Mouse (Mus musculus) midbrain, embryonic 15.5 days (tissue): ENCODE results near the gene Lrguk. TPM values are rescaled to one million over a fixed set of nuclear protein-coding genes. Genes with fewer than 3 reads are reported as not detected.

Experiments used
- ATAC-seq: fragments of 200-750 bp; cut with Nextera tagmentation; replicated peaks from 2 replicates; pipeline ENCODE4 v1.8.0; 2017; ENCODE audit warnings: moderate TSS enrichment
- H3K27ac ChIP-seq: fragments of 300-500 bp; sonication (generic); 2 replicates; pipeline ENCODE4 v1.5.1; 2015; ENCODE audit warnings: mild to moderate bottlenecking, inconsistent platforms
- H3K27me3 ChIP-seq: fragments of 300-500 bp; sonication (generic); replicated peaks from 2 replicates; pipeline ENCODE4 v1.6.1; 2015; ENCODE audit warnings: inconsistent platforms
- H3K36me3 ChIP-seq: fragments of 300-500 bp; sonication (generic); replicated peaks from 2 replicates; pipeline ENCODE4 v1.6.1; 2015; ENCODE audit warnings: inconsistent platforms
- H3K4me1 ChIP-seq: fragments of 300-500 bp; sonication (generic); 2 replicates; pipeline ENCODE4 v1.6.1; 2015; ENCODE audit warnings: inconsistent platforms
- H3K4me2 ChIP-seq: fragments of 300-500 bp; sonication (generic); 2 replicates; pipeline ENCODE4 v1.6.1; 2015; ENCODE audit warnings: inconsistent platforms, mild to moderate bottlenecking, moderate library complexity
- H3K4me3 ChIP-seq: fragments of 300-500 bp; sonication (generic); 2 replicates; pipeline ENCODE4 v1.5.1; 2015; ENCODE audit warnings: mild to moderate bottlenecking, inconsistent platforms
- H3K9ac ChIP-seq: fragments of 300-500 bp; sonication (generic); 2 replicates; pipeline ENCODE4 v1.6.1; 2015; ENCODE audit warnings: mild to moderate bottlenecking, inconsistent platforms
- H3K9me3 ChIP-seq: fragments of 300-500 bp; sonication (generic); 2 replicates; pipeline ENCODE4 v1.6.1; 2016; ENCODE audit warnings: inconsistent platforms
- WGBS: fragments of 180-500 bp; shearing (Covaris S2); methylation state at CpG from one replicate; pipeline ENCODE4 v1.1.7; 2015; ENCODE audit warnings: mixed read lengths; 5-methylcytosine and 5-hydroxymethylcytosine counted together
- polyA plus RNA-seq: library from polyadenylated mRNA; unstranded; fragments of >200 nt; fragmentation: Nextera tagmentation; extraction: Ambion mirVana; gene quantifications from 2 replicates; pipeline ENCODE4 v1.2.1, GENCODE M21; 2015

The Lrguk gene
- polyA plus RNA-seq, 1 experiment from 2014 or later: 0.96 TPM

DNA sequence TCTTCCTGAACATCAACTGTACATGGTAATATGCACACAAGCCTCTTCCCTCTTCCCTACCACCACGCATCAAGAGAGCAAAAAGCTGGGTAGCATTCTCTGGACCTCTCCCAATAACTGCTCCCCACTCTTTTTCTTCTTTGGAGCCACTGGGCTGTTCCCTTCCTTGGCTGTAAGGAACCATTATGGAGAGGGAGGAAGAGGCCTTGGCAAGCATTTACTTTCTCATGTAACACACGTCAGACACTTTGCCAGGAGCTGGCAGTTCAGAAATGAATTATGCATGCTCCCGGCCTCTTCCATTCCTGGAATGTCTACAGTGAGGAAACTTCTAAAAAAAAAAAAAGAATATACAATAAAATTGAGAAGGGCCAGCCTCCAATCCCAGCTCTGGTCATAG lies 125.0 kb downstream of the Lrguk start:
- Histone ChIP-seq H3K4me3 (no peak overlapping the region), H3K4me1 (peaks cover 34% of the 10 kb centered on the region), H3K27ac (peak overlapping the region; percentile 71), H3K4me2 (no peak overlapping the region), H3K36me3 (peaks cover 18% of the 10 kb centered on the region; the same call in 1 of the 2 replicates), H3K9ac (no peak overlapping the region), H3K27me3 (no peaks in the 10 kb centered on the region), H3K9me3 (no peaks in the 10 kb centered on the region)
- 49% methylated on average over 3 of the region's 3 CpGs for WGBS
- peak; percentile 74; the same call in 1 of the 2 replicates for ATAC-seq

DNA sequence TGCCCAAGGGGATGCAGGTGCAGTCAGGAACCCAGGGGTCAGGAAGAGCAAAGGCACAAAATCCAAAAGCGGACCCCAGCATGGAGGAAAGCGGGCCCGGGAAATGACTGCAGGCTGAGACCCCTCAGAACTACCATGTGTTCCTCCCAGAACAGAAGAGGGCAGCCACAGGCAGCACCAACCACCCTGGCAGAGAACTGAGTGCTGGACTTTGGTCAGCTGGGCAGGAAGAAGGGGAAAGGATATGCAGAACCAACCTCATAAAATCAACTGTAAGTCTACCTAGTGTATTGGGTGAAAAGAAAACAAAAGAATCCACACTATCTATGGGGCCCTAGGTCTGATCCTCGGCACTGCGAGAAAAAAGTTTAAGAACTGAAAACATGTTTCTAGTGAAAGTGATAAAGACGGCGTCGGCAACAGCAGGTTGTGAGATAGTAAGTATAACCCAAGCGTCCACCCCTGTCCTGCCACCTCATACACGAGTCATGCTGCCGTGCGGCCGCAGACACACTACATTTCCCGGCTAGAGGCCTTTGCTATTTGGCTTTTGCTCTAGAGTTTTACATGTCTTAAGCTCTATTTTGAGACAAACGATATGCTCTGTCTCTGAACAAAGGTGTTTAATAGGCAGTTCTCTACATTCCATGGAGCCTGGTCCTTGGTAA lies 126.0 kb downstream of the Lrguk start:
- WGBS: 94% methylated on average over 15 of the region's 15 CpGs
- Histone ChIP-seq H3K4me1 (peaks cover 34% of the 10 kb centered on the region), H3K4me2 (no peak overlapping the region), H3K4me3 (no peak overlapping the region), H3K9me3 (no peaks in the 10 kb centered on the region), H3K9ac (no peak overlapping the region), H3K27me3 (no peaks in the 10 kb centered on the region), H3K27ac (peak overlapping the region; percentile 71), H3K36me3 (peaks cover 20% of the 10 kb centered on the region; the same call in 1 of the 2 replicates)
- no peak for ATAC-seq

DNA sequence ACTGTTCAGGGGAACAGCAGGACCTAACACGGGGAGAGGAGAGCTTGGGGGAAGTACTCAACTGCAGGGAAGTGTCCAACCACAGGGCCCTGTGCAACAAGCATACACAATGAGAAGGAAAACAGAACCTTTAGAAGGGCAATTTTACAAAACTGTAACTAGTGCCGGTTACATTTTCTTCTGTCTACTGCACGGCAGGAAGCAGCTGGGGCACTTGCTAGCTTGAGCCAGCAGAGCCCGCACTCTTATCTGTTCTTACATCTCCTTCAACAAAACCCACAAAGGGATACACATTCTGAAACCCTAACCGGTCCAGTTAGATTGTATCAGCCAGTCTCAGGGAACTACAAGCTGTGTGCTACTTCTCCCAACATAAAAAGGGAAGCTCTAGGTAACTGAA lies 126.8 kb downstream of the Lrguk start:
- Histone ChIP-seq H3K4me3 (no peak overlapping the region), H3K27me3 (no peaks in the 10 kb centered on the region), H3K36me3 (peaks cover 20% of the 10 kb centered on the region; the same call in 1 of the 2 replicates), H3K27ac (no peak overlapping the region), H3K9ac (no peak overlapping the region), H3K4me1 (peaks cover 34% of the 10 kb centered on the region), H3K4me2 (no peak overlapping the region), H3K9me3 (no peaks in the 10 kb centered on the region)
- WGBS: 69% methylated on average over 5 of the region's 5 CpGs
- ATAC-seq: no peak

DNA sequence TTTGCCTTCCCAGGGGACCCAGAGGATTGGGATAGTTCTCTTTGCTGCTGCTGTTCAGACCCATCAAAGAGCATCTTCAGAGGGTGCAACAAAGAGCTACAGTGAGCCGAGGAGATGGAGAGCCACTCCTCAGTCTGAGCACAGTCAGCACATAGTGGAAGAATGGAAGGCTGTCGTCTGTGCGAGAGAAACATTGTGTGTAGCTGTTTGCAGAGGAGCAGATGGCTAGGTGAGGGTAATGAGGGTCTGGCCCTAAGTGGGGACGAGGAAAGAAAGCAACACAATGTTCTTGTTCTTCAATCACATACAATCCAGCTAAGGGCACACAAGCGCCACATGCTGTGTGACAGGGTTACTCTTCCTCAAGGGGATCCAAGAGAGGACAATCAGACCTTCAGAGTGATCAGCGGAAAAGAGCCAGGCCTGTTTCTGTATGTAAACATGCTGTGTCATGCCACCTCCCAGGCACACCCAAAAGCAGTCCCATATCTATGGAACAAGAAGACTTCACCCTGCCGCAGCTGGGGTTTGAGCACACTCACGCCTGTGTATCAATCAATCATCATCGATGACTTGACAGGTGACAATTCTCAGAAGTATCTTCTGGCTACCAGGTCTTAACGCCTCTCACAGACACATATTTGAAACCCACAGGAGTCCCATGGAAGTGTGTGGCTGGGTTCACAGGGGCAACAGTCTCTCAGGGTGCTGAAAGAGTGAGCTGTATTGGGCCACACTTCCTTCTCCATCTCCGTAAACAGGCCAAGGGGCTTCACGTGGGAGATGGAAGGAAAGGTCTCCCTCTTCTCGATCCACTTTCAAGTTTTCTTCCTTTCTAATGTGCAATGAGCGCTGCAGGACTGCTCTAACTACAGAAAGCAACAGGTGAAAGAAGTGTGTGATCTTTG lies 127.8 kb downstream of the Lrguk start:
- Histone ChIP-seq H3K4me2 (no peak overlapping the region), H3K27me3 (no peaks in the 10 kb centered on the region), H3K4me1 (peaks cover 34% of the 10 kb centered on the region), H3K9me3 (no peaks in the 10 kb centered on the region), H3K4me3 (no peak overlapping the region), H3K27ac (peak overlapping the region; percentile 21; the same call in 1 of the 2 replicates), H3K9ac (no peak overlapping the region), H3K36me3 (peaks cover 20% of the 10 kb centered on the region; the same call in 1 of the 2 replicates)
- no peak for ATAC-seq
- 79% methylated on average over 14 of the region's 14 CpGs for WGBS

DNA sequence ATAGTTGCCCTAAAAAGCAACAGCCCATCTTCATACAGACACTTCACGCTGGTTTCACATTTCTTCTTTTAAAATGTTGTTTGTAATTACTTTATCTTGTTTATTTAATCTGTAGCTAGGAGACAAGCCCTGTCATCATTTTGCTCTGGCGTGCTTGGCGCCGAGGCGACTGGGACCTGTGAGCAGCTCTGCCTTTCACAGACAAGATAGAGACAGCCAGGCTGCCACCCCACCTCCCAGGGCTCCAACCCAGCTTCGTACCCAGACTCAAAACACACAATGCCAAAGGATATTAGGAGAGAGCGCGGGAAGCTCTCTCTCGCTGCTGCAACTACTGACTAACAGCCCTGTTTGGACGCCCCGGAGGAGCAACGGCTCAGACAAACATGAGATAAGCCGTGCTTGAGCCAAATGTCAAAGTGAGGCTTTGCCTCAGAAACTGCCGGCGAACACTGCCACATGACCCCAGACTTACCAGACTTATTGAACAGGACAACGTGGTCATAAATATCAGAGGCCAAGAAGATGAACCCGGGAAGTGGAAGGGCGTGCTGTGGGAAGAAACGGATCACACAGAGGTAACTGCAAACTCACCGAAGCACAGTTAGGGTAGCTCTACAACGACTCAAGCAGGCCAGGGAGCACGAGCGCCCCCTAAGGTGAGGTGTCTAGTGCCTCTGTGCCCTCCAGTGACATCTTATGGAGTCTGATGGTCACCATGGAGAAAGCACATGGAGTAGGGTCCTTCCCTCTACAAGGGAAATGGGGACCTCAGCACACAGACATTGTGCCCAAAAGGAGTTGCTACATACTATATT lies 131.0 kb downstream of the Lrguk start:
- Histone ChIP-seq H3K36me3 (peaks cover 25% of the 10 kb centered on the region; the same call in 1 of the 2 replicates), H3K4me1 (peaks cover 8% of the 10 kb centered on the region; the same call in 1 of the 2 replicates), H3K4me2 (no peak overlapping the region), H3K27me3 (no peaks in the 10 kb centered on the region), H3K9ac (no peak overlapping the region), H3K4me3 (no peak overlapping the region), H3K9me3 (no peaks in the 10 kb centered on the region), H3K27ac (no peak overlapping the region)
- no peak for ATAC-seq
- 92% methylated on average over 23 of the region's 23 CpGs for WGBS

DNA sequence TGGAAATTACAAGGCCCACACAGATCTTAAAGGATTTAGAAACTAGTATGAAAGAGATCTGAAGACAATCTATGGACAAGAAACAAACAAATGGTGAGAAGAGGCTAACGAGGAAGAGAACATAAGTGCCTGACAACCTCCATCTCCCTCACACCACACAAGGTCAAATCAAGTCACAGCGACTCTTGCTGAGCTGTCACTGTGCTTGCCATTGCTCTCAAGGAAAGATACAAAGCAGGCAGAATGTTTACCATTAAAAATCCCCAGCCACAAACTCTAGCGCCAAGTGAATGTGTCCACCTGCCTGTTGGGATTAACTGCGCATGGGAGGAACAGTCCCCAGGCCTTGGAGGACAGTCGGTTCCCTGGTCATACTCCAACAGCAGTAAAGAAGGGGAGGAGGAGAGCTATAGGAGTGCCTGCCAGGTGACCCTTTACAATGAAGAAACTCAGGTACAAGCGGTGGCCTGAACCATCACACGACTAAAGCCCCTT lies 131.6 kb downstream of the Lrguk start:
- Histone ChIP-seq H3K4me1 (peaks cover 8% of the 10 kb centered on the region; the same call in 1 of the 2 replicates), H3K9me3 (no peaks in the 10 kb centered on the region), H3K27ac (no peak overlapping the region), H3K36me3 (peaks cover 31% of the 10 kb centered on the region; the same call in 1 of the 2 replicates), H3K27me3 (no peaks in the 10 kb centered on the region), H3K4me2 (no peak overlapping the region), H3K9ac (no peak overlapping the region), H3K4me3 (no peak overlapping the region)
- 91% methylated on average over 7 of the region's 7 CpGs for WGBS
- ATAC-seq: no peak

DNA sequence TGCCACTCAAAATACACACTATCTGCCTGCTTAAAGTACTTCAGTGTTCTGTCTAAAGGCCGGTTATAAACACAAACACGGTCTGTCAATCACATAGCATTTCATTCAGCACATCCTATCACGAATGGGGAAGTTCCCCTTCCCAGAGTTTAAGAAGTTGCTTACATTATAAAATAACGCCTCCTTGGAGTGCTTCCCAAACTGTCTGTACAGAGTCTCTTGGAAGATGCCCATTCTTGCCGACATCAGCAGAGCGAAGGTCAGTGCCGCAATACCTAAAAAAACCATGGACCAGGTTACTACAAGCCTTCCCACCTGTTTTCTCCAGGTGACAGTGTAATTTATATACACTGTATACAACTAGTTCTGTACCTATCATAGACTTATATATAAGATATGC lies 132.3 kb downstream of the Lrguk start:
- H3K4me1 ChIP-seq: peaks cover 7% of the 10 kb centered on the region; the same call in 1 of the 2 replicates
- no peak overlapping the region for H3K4me2 ChIP-seq
- ATAC-seq: no peak
- H3K9ac ChIP-seq: no peak overlapping the region
- 96% methylated on average over 7 of the region's 7 CpGs for WGBS
- H3K27ac ChIP-seq: no peak overlapping the region
- H3K4me3 ChIP-seq: no peak overlapping the region
- peaks cover 37% of the 10 kb centered on the region; the same call in 1 of the 2 replicates for H3K36me3 ChIP-seq
- no peaks in the 10 kb centered on the region for H3K9me3 ChIP-seq
- no peaks in the 10 kb centered on the region for H3K27me3 ChIP-seq

DNA sequence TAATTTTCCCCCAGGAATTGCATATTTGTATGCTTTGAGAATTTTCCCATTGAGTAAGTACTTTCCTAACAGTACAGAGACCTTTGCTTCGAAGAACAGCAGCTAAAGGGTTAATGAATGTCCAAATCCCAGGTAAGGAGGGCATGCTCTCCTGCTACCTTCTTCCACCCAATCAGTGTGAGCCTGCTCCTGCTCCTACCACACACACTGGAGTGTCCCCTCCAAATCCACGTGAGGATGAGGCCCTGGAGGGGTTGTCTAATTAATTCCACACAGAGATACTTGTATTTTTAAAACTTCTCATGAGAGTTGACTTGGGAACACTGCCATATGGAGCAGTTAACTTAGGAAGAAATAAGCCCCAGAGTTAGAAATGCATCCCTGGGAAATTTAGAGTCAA lies 133.4 kb downstream of the Lrguk start:
- 79% methylated on average over 2 of the region's 2 CpGs for WGBS
- no peaks in the 10 kb centered on the region for H3K9me3 ChIP-seq
- no peak overlapping the region for H3K27ac ChIP-seq
- no peak overlapping the region for H3K9ac ChIP-seq
- ATAC-seq: no peak
- no peak overlapping the region for H3K4me3 ChIP-seq
- no peak overlapping the region for H3K4me2 ChIP-seq
- no peaks in the 10 kb centered on the region for H3K4me1 ChIP-seq
- H3K36me3 ChIP-seq: peaks cover 45% of the 10 kb centered on the region; the same call in 1 of the 2 replicates
- H3K27me3 ChIP-seq: no peaks in the 10 kb centered on the region

DNA sequence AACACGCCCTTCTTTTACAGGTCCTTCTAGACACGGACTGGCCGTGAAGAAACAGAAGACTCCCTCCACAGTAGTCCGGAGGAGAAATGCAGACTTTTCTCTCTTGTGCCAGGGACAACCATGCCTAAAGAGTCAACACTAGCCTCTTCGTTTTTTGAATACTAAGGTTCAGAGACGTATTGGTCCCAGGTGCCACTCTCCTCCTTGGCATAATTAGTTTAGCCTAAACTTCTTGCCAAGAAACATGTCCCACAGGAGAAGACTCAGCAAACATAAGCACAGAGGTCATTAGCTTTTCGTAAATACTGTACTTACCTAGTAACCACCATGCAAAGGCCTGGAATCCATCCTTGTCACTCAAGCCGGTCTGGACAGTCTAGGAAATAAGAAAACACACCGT lies 133.8 kb downstream of the Lrguk start:
- no peak for ATAC-seq
- Histone ChIP-seq H3K4me2 (no peak overlapping the region), H3K27me3 (no peaks in the 10 kb centered on the region), H3K9me3 (no peaks in the 10 kb centered on the region), H3K4me1 (no peaks in the 10 kb centered on the region), H3K36me3 (peaks cover 42% of the 10 kb centered on the region; the same call in 1 of the 2 replicates), H3K4me3 (no peak overlapping the region), H3K9ac (no peak overlapping the region), H3K27ac (no peak overlapping the region)
- 87% methylated on average over 9 of the region's 9 CpGs for WGBS

DNA sequence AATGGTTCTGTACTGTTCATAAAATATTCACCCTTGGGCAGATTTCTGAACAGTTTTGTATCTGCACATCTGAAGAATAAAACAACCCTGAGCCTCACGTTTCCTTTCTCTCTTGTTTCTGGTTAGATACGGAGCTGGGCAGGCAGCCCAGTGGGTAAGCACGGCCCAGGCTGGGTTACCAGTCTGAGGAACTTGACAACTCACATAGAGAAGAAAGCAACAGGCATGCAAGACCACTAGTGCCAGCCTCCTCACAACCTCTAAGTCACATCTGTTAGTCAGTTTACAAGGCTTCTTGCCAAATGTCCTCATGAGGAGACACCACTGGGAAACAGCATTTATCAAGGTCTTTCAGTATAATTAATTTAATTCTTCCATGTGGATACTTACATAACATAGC lies 139.6 kb downstream of the Lrguk start:
- ATAC-seq: no peak

DNA sequence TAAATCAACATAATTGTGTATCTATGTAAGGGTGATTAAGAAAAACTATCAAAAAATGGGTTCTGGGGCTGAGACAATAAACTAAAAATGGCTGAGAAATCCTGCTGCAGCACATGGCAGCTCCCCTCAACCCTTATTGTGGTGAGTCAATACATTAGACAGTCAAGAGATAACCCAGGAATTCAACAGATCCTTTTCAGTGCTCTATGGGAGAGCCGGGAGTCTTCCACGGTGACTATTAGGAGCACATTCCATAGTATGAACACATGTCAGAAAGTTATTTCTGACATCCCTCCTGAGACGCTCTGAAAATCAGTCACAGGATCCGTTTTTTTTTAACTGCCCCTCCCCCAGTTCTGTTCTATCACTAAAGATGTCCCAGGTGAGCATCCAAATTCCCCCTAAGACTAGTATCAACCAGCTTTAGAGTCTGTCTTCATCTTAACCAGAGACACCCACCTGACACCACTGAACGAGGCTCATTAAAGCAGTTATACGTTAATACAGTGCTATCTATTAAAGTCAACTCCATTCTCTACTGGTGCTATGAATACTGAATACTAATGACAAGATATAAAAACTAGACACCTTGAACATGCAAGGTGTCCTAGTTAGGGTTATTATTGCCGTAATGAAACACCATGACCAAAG lies 141.7 kb downstream of the Lrguk start:
- Histone ChIP-seq H3K4me1 (peaks cover 10% of the 10 kb centered on the region), H3K4me2 (no peak overlapping the region), H3K9me3 (no peaks in the 10 kb centered on the region), H3K27ac (no peak overlapping the region), H3K27me3 (no peaks in the 10 kb centered on the region), H3K36me3 (peaks cover 18% of the 10 kb centered on the region; the same call in 1 of the 2 replicates), H3K9ac (no peak overlapping the region), H3K4me3 (no peak overlapping the region)
- ATAC-seq: no peak
- WGBS: 86% methylated on average over 7 of the region's 7 CpGs

More for the DNA sequence above, 139.6 kb downstream of the Lrguk start:
- Histone ChIP-seq H3K27ac (no peak overlapping the region), H3K4me1 (no peaks in the 10 kb centered on the region), H3K27me3 (no peaks in the 10 kb centered on the region), H3K36me3 (peaks cover 26% of the 10 kb centered on the region; the same call in 1 of the 2 replicates), H3K9me3 (no peaks in the 10 kb centered on the region), H3K4me2 (no peak overlapping the region), H3K9ac (no peak overlapping the region), H3K4me3 (no peak overlapping the region)
- 82% methylated on average over 3 of the region's 3 CpGs for WGBS
